Mouse (Mus musculus) G1E (cell line): ENCODE measurements around the gene Gab1.

Experiments
- CTCF ChIP-seq: IDR thresholded peaks from 2 replicates; pipeline ENCODE4 v1.5.1; 2012; ENCODE audit warnings: low read depth, low read length, inconsistent platforms, mixed read lengths
- GATA1 ChIP-seq: IDR thresholded peaks from 2 replicates; pipeline ENCODE4 v1.6.1; 2012; ENCODE audit warnings: borderline replicate concordance, low read length, inconsistent platforms, mixed read lengths
- GATA2 ChIP-seq: IDR thresholded peaks from 2 replicates; pipeline ENCODE4 v1.6.1; 2012; ENCODE audit warnings: low read depth, low read length, inconsistent platforms, borderline replicate concordance

GRCm38 (mm10) chr8:80789324-80789723, 91.0 kb downstream of the Gab1 start:
- TF ChIP-seq CTCF = no peak
- TF ChIP-seq GATA2 = no peak
- TF ChIP-seq GATA1 = no peak
